Mouse (Mus musculus) frontal cortex, postnatal 10 days (tissue): Measurements from ENCODE around the gene Tfip11.

ENCODE experiments used
- DNase-seq, 2 experiments: peaks; one replicate each; pipeline ENCODE4 v3.0.0; 2022; ENCODE audit warnings: low spot score in 2 of 2, mixed read lengths in 1 of 2

Tfip11 gene

GRCm38 (mm10) chr5:112320936-112321335, 5.2 kb upstream of the Tfip11 start:
- peak; percentile 68 to 85 for DNase-seq

GRCm38 (mm10) chr5:112321376-112321775, 4.8 kb upstream of the Tfip11 start:
- DNase-seq, result no peak

GRCm38 (mm10) chr5:112323246-112323645, 2.9 kb upstream of the Tfip11 start:
- DNase-seq, result no peak

GRCm38 (mm10) chr5:112324637-112325545, 1.3 kb upstream of the Tfip11 start:
- no peak for DNase-seq

GRCm38 (mm10) chr5:112326446-112327009, 370 bp downstream of the Tfip11 start:
- DNase-seq, result no peak

- no peak for DNase-seq
Observed at GRCm38 (mm10) chr5:112327854-112328253, 1.7 kb downstream of the Tfip11 start.

GRCm38 (mm10) chr5:112329805-112330564, 3.8 kb downstream of the Tfip11 start:
- DNase-seq, result no peak

- no peak for DNase-seq
Observed at GRCm38 (mm10) chr5:112335473-112335872, 9.3 kb downstream of the Tfip11 start.

GRCm38 (mm10) chr5:112337004-112337403, 10.8 kb downstream of the Tfip11 start:
- DNase-seq, result no peak

GRCm38 (mm10) chr5:112339215-112339614, 13.1 kb downstream of the Tfip11 start:
- DNase-seq, result no peak

GRCm38 (mm10) chr5:112342463-112343204, 16.5 kb downstream of the Tfip11 start, which contains the start of the genes Srrd and Hps4:
Srrd (minus strand) TSS chr5:112343040.
Hps4 (plus strand) TSS chr5:112343083.
- peak; percentile 72 to 90 for DNase-seq

- no peak for DNase-seq
Observed at GRCm38 (mm10) chr5:112343205-112343595, 17.0 kb downstream of the Tfip11 start.

GRCm38 (mm10) chr5:112344092-112344960, 18.2 kb downstream of the Tfip11 start:
- peak in 1 of 2 experiments; percentile 64 for DNase-seq

GRCm38 (mm10) chr5:112346211-112346965, 20.2 kb downstream of the Tfip11 start:
- DNase-seq, result no peak

- no peak for DNase-seq
Observed at GRCm38 (mm10) chr5:112349169-112349568, 23.0 kb downstream of the Tfip11 start.

- DNase-seq, result no peak
Observed at GRCm38 (mm10) chr5:112355493-112355892, 29.3 kb downstream of the Tfip11 start.

- DNase-seq, result no peak
Observed at GRCm38 (mm10) chr5:112355910-112356309, 29.8 kb downstream of the Tfip11 start, which contains the start of gene Gm6583. Gm6583 (minus strand) TSS chr5:112356033.

- no peak for DNase-seq
Observed at GRCm38 (mm10) chr5:112356322-112356721, 30.2 kb downstream of the Tfip11 start.

GRCm38 (mm10) chr5:112359520-112359919, 33.4 kb downstream of the Tfip11 start:
- no peak for DNase-seq

GRCm38 (mm10) chr5:112360077-112360476, 33.9 kb downstream of the Tfip11 start:
- no peak for DNase-seq
